Mouse (Mus musculus) stomach, postnatal 0 days (tissue): Measurements from ENCODE around the gene 9530077C05Rik. TPM values are rescaled to one million over a fixed set of nuclear protein-coding genes. Genes with fewer than 3 reads are reported as not detected.

ENCODE experiments used
- ATAC-seq: fragments of 200-750 bp; cut with Nextera tagmentation; 2 replicates; pipeline ENCODE4 v1.8.0; 2017; ENCODE audit not compliant: low FRiP score, low TSS enrichment
- DNase-seq: peaks from one replicate; pipeline ENCODE4 v3.0.0-alpha.2; 2016; ENCODE audit warnings: low spot score
- H3K27ac ChIP-seq: fragments of 300-500 bp; sonication (generic); replicated peaks from 2 replicates; pipeline ENCODE4 v1.5.1; 2014; ENCODE audit warnings: mild to moderate bottlenecking, control low read depth
- H3K27me3 ChIP-seq: fragments of 300-500 bp; sonication (generic); 2 replicates; pipeline ENCODE4 v1.6.1; 2014; ENCODE audit warnings: low read length; ENCODE audit not compliant: control insufficient read depth, insufficient read depth
- H3K36me3 ChIP-seq: fragments of 300-500 bp; sonication (generic); 2 replicates; pipeline ENCODE4 v1.6.1; 2014; ENCODE audit warnings: low read length, mixed read lengths; ENCODE audit not compliant: control insufficient read depth, insufficient read depth
- H3K4me1 ChIP-seq: fragments of 300-500 bp; sonication (generic); replicated peaks from 2 replicates; pipeline ENCODE4 v1.6.1; 2014; ENCODE audit warnings: antibody characterized with exemption; ENCODE audit not compliant: control insufficient read depth, insufficient read depth
- H3K4me2 ChIP-seq: fragments of 300-500 bp; sonication (generic); replicated peaks from 2 replicates; pipeline ENCODE4 v1.6.1; 2014; ENCODE audit warnings: low read depth, mild to moderate bottlenecking, control low read depth, moderate library complexity
- H3K4me3 ChIP-seq: fragments of 300-500 bp; sonication (generic); 2 replicates; pipeline ENCODE4 v1.5.1; 2014; ENCODE audit warnings: low read depth, low read length, control low read depth
- H3K9ac ChIP-seq: fragments of 300-500 bp; sonication (generic); 2 replicates; pipeline ENCODE4 v1.6.1; 2014; ENCODE audit warnings: mild to moderate bottlenecking, low read length, control low read depth, mixed read lengths
- H3K9me3 ChIP-seq: fragments of 300-500 bp; sonication (generic); 2 replicates; pipeline ENCODE4 v1.6.1; 2016; ENCODE audit warnings: low read length; ENCODE audit not compliant: control insufficient read depth
- CTCF ChIP-seq: IDR thresholded peaks from 2 replicates; pipeline ENCODE4 v1.5.1; 2016; ENCODE audit warnings: antibody characterized with exemption, low read depth, mild to moderate bottlenecking, moderate library complexity
- EP300 ChIP-seq: optimal IDR thresholded peaks from 2 replicates; pipeline ENCODE3; 2016; ENCODE audit warnings: antibody characterized with exemption
- WGBS: fragments of 180-500 bp; shearing (Covaris S2); extraction: QIAGEN DNeasy Blood & Tissue Kit; methylation state at CpG from one replicate; pipeline ENCODE4 v1.1.7; 2014; 5-methylcytosine and 5-hydroxymethylcytosine counted together
- polyA plus RNA-seq: library from polyadenylated mRNA; unstranded; fragments of >200 nt; fragmentation: Nextera tagmentation; extraction: Ambion mirVana; gene quantifications from 2 replicates; pipeline ENCODE4 v1.2.1, GENCODE M21; 2015

Gene 9530077C05Rik
- polyA plus RNA-seq, 1 experiment from 2014 or later = 2.8 TPM

- Histone ChIP-seq H3K27me3 (no peaks in the 10 kb centered on the region), H3K9ac (no peak overlapping the region), H3K36me3 (peaks cover 28% of the 10 kb centered on the region), H3K9me3 (no peaks in the 10 kb centered on the region), H3K4me1 (no peaks in the 10 kb centered on the region), H3K4me2 (no peak overlapping the region), H3K4me3 (no peak overlapping the region), H3K27ac (no peak overlapping the region)
- no peak for ATAC-seq
- DNase-seq = no peak
- TF ChIP-seq CTCF (no peak), EP300 (no peak)
Observed at GRCm38 (mm10) chr9:22455041-22455440, 43.7 kb downstream of the 9530077C05Rik start.

- Histone ChIP-seq H3K36me3 (peaks cover 21% of the 10 kb centered on the region), H3K4me3 (no peak overlapping the region), H3K9ac (no peak overlapping the region), H3K4me2 (no peak overlapping the region), H3K27me3 (no peaks in the 10 kb centered on the region), H3K27ac (no peak overlapping the region), H3K9me3 (no peaks in the 10 kb centered on the region), H3K4me1 (no peaks in the 10 kb centered on the region)
- TF ChIP-seq CTCF = no peak
- no peak for TF ChIP-seq EP300
- no peak for ATAC-seq
- 89% methylated on average over 11 of the region's 11 CpGs for WGBS
- DNase-seq = no peak
Observed at GRCm38 (mm10) chr9:22457142-22457835, 46.0 kb downstream of the 9530077C05Rik start.

GRCm38 (mm10) chr9:22461946-22462345 lies 50.6 kb downstream of the 9530077C05Rik start:
- WGBS = 88% methylated on average over 3 of the region's 3 CpGs
- no peak for ATAC-seq

GRCm38 (mm10) chr9:22466212-22466611 lies 54.9 kb downstream of the 9530077C05Rik start:
- no peaks in the 10 kb centered on the region for H3K9me3 ChIP-seq
- H3K4me3 ChIP-seq = no peak overlapping the region
- H3K4me2 ChIP-seq = no peak overlapping the region
- ATAC-seq (no peak), DNase-seq (no peak)
- H3K27ac ChIP-seq = no peak overlapping the region
- H3K36me3 ChIP-seq = no peaks in the 10 kb centered on the region; the same call in 1 of the 2 replicates
- WGBS = 94% methylated on average over 5 of the region's 5 CpGs
- H3K27me3 ChIP-seq = no peaks in the 10 kb centered on the region
- H3K4me1 ChIP-seq = no peaks in the 10 kb centered on the region
- no peak for TF ChIP-seq CTCF
- TF ChIP-seq EP300 = no peak
- no peak overlapping the region for H3K9ac ChIP-seq

More at GRCm38 (mm10) chr9:22461946-22462345, 50.6 kb downstream of the 9530077C05Rik start:
- H3K4me3 ChIP-seq = no peak overlapping the region
- no peak overlapping the region for H3K4me2 ChIP-seq
- H3K27ac ChIP-seq = no peak overlapping the region
- no peaks in the 10 kb centered on the region for H3K9me3 ChIP-seq
- peaks cover 6% of the 10 kb centered on the region for H3K36me3 ChIP-seq
- H3K4me1 ChIP-seq = no peaks in the 10 kb centered on the region
- TF ChIP-seq EP300 (no peak), CTCF (no peak)
- H3K9ac ChIP-seq = no peak overlapping the region
- no peaks in the 10 kb centered on the region for H3K27me3 ChIP-seq
- no peak for DNase-seq

GRCm38 (mm10) chr9:22467371-22468169 lies 56.3 kb downstream of the 9530077C05Rik start:
- Histone ChIP-seq H3K9ac (peak overlapping the region; percentile 96), H3K36me3 (no peaks in the 10 kb centered on the region; the same call in 1 of the 2 replicates), H3K27ac (peak overlapping the region; percentile 90), H3K4me3 (peak overlapping the region; percentile 88), H3K27me3 (no peaks in the 10 kb centered on the region), H3K9me3 (no peaks in the 10 kb centered on the region), H3K4me1 (no peaks in the 10 kb centered on the region), H3K4me2 (peak overlapping the region; percentile 70)
- no peak; the same call in 1 of the 2 replicates for TF ChIP-seq CTCF
- ATAC-seq = peak; percentile 71
- peak; percentile 77 for DNase-seq
- under 1% methylated on average over 72 of the region's 73 CpGs for WGBS
